Mouse (Mus musculus): ENCODE data around the gene Olfr889. TPM values are rescaled to one million over a fixed set of nuclear protein-coding genes. Genes with fewer than 3 reads are reported as not detected.
"Not testable (repeated sequence)": the region's sequence is repeated elsewhere in the genome, so short reads cannot be mapped to it uniquely, and the experiment has no call there.

Gene Olfr889
- not detected in 2 replicates for polyA plus RNA-seq (2012; rRNA removed)

DNA sequence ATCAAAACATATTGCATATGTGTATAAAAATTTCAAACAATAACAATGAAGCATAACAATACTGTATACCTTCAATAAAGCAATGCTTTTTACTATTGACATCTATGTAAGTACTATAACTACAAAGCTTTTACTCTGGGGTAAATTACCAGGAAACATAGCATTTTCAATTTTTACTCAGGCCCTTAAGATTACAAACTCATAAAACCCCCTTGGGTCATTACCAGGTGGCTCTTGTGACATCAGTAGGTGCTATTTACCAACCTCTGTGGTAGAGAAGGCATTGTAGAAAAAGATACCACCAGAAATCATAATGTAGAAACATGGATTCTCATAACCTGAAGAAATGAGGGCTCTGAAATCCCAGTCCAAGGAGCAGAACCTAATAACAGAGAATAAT, at the start of gene Olfr889:
Gene Olfr889, plus strand, starts transcription at position 301 of the 400 bp plus-strand sequence.
- H3K36me3 ChIP-seq (ENCODE audit: control insufficient read depth, insufficient read depth, low read length) = no peaks in the 10 kb centered on the region
- no peak within 1 kb of the TSS for H3K27ac ChIP-seq (ENCODE audit: control insufficient read depth, insufficient read depth, low read depth, low read length)
- TF ChIP-seq CTCF (IDR thresholded peaks at IDR 0.05; ENCODE audit: control insufficient read depth, insufficient read depth, insufficient replicate concordance, low read depth, low read length) (no peak), POLR2A (IDR thresholded peaks at IDR 0.05; ENCODE audit: control insufficient read depth, low read depth, low read length) (no peak)
- no peaks in the 10 kb centered on the region for H3K4me1 ChIP-seq (ENCODE audit: control insufficient read depth, insufficient read depth, low read length)
- H3K4me3 ChIP-seq (ENCODE audit: control insufficient read depth, low read depth, low read length) = no peak within 1 kb of the TSS
- H3K27me3 ChIP-seq (ENCODE audit: control insufficient read depth, insufficient read depth, low read length) = no peaks in the 10 kb centered on the region

DNA sequence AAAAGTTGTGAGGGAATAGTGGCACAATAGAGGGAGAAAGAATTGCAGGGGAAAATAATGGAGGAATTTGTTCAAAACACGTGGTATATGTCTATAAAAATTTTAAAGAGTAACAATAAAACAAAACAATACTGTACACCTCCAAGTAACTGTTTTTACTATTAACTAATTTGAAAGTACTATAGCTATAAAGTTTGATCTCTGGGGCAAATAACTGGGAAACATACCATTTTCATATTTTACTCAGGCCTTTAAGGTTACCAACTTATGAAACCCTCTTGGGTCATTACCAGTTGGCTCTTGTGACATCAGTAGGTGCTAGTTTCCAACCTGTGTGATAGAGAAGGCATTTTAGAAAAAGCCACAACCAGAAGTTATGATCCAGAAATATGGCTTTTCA, 31.2 kb upstream of the Olfr889 start, which contains the start of gene Olfr887:
Gene Olfr887, plus strand, starts transcription at position 301 of the 400 bp plus-strand sequence.
- Histone ChIP-seq H3K36me3 (ENCODE audit: control insufficient read depth, insufficient read depth, low read length) (no peaks in the 10 kb centered on the region), H3K27ac (ENCODE audit: control insufficient read depth, insufficient read depth, low read depth, low read length) (no peak within 1 kb of the TSS), H3K4me1 (ENCODE audit: control insufficient read depth, insufficient read depth, low read length) (no peaks in the 10 kb centered on the region), H3K4me3 (ENCODE audit: control insufficient read depth, low read depth, low read length) (no peak within 1 kb of the TSS), H3K27me3 (ENCODE audit: control insufficient read depth, insufficient read depth, low read length) (no peaks in the 10 kb centered on the region)
- TF ChIP-seq CTCF (IDR thresholded peaks at IDR 0.05; ENCODE audit: control insufficient read depth, insufficient read depth, insufficient replicate concordance, low read depth, low read length) (no peak), POLR2A (IDR thresholded peaks at IDR 0.05; ENCODE audit: control insufficient read depth, low read depth, low read length) (no peak)

DNA sequence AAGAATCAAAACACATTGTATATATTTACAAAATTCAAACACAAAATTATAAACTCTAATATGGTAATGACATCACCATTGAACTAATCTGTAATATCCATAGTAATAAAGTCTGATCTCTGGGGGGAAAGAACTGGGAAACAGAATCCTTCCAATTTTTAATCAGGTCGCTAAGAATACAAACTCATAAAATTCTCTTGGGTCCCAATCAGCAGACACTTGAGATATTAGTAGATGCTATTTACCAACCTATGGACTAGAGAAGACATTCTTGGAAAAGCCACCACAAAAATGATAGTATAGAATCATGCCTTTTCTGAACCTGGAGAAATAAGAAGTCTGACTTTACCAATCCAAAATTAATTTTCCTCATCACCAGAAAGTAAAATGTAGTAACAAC, 7.2 kb upstream of the Olfr889 start, which contains the start of gene Olfr888:
Gene Olfr888, plus strand, starts transcription at position 301 of the 400 bp plus-strand sequence.
- Histone ChIP-seq H3K27ac (ENCODE audit: control insufficient read depth, insufficient read depth, low read depth, low read length) (no peak within 1 kb of the TSS), H3K4me1 (ENCODE audit: control insufficient read depth, insufficient read depth, low read length) (no peaks in the 10 kb centered on the region), H3K36me3 (ENCODE audit: control insufficient read depth, insufficient read depth, low read length) (no peaks in the 10 kb centered on the region), H3K27me3 (ENCODE audit: control insufficient read depth, insufficient read depth, low read length) (no peaks in the 10 kb centered on the region), H3K4me3 (ENCODE audit: control insufficient read depth, low read depth, low read length) (no peak within 1 kb of the TSS)
- TF ChIP-seq POLR2A (IDR thresholded peaks at IDR 0.05; ENCODE audit: control insufficient read depth, low read depth, low read length) (no peak), CTCF (IDR thresholded peaks at IDR 0.05; ENCODE audit: control insufficient read depth, insufficient read depth, insufficient replicate concordance, low read depth, low read length) (no peak)

- Histone ChIP-seq H3K27ac (ENCODE audit: control insufficient read depth, insufficient read depth, low read depth, low read length) (no peak within 1 kb of the TSS), H3K36me3 (ENCODE audit: control insufficient read depth, insufficient read depth, low read length) (no peaks in the 10 kb centered on the region), H3K4me3 (ENCODE audit: control insufficient read depth, low read depth, low read length) (no peak within 1 kb of the TSS), H3K4me1 (ENCODE audit: control insufficient read depth, insufficient read depth, low read length) (no peaks in the 10 kb centered on the region), H3K27me3 (ENCODE audit: control insufficient read depth, insufficient read depth, low read length) (no peaks in the 10 kb centered on the region)
- TF ChIP-seq POLR2A (IDR thresholded peaks at IDR 0.05; ENCODE audit: control insufficient read depth, low read depth, low read length) = no peak
- TF ChIP-seq CTCF (IDR thresholded peaks at IDR 0.05; ENCODE audit: control insufficient read depth, insufficient read depth, insufficient replicate concordance, low read depth, low read length) = no peak
Observed at GRCm38 (mm10) chr9:38142217-38142616, 27.2 kb downstream of the Olfr889 start, which contains the start of gene Olfr890. Gene Olfr890 (plus strand): TSS chr9:38142517.

- H3K27me3 ChIP-seq (ENCODE audit: control insufficient read depth, insufficient read depth, low read length); H3K36me3 ChIP-seq (ENCODE audit: control insufficient read depth, insufficient read depth, low read length); H3K4me1 ChIP-seq (ENCODE audit: control insufficient read depth, insufficient read depth, low read length): not testable (repeated sequence)
Observed at GRCm38 (mm10) chr9:38168341-38168740, 53.3 kb downstream of the Olfr889 start.

More at GRCm38 (mm10) chr9:38168341-38168740, 53.3 kb downstream of the Olfr889 start:
- H3K27ac ChIP-seq (ENCODE audit: control insufficient read depth, insufficient read depth, low read depth, low read length); H3K4me3 ChIP-seq (ENCODE audit: control insufficient read depth, low read depth, low read length): not testable (repeated sequence)

Other genes with a start within 250 kb of the Olfr889 start
- gene Olfr145, start 218.5 kb upstream of the Olfr889 start, polyA plus RNA-seq (2012; rRNA removed) = not detected in 2 replicates
- gene Olfr878, start 197.4 kb upstream of the Olfr889 start, polyA plus RNA-seq (2012; rRNA removed) = not detected in 2 replicates
- not detected in 2 replicates for gene Olfr881, start 123.4 kb upstream of the Olfr889 start, polyA plus RNA-seq (2012; rRNA removed)
- not detected in 2 replicates for gene Olfr883, start 89.4 kb upstream of the Olfr889 start, polyA plus RNA-seq (2012; rRNA removed)
- gene Olfr884, start 68.6 kb upstream of the Olfr889 start, polyA plus RNA-seq (2012; rRNA removed) = not detected in 2 replicates
- not detected in 2 replicates for gene Olfr885, start 53.9 kb upstream of the Olfr889 start, polyA plus RNA-seq (2012; rRNA removed)
- gene Olfr887, start 31.1 kb upstream of the Olfr889 start, polyA plus RNA-seq (2012; rRNA removed) = not detected in 2 replicates
- gene Olfr888, start 7.1 kb upstream of the Olfr889 start, polyA plus RNA-seq (2012; rRNA removed) = not detected in 2 replicates
- not detected in 2 replicates for gene Olfr890, start 27.3 kb downstream of the Olfr889 start, polyA plus RNA-seq (2012; rRNA removed)
- not detected in 2 replicates for gene Olfr891, start 65.6 kb downstream of the Olfr889 start, polyA plus RNA-seq (2012; rRNA removed)
- gene Olfr893, start 93.2 kb downstream of the Olfr889 start, polyA plus RNA-seq (2012; rRNA removed) = 0.09 TPM in 1 of 2 replicates, not detected in the other
- not detected in 2 replicates for gene Olfr894, start 102.9 kb downstream of the Olfr889 start, polyA plus RNA-seq (2012; rRNA removed)
- not detected in 2 replicates for gene Olfr143, start 137.6 kb downstream of the Olfr889 start, polyA plus RNA-seq (2012; rRNA removed)
- not detected in 2 replicates for gene Olfr895, start 152.7 kb downstream of the Olfr889 start, polyA plus RNA-seq (2012; rRNA removed)
- gene Olfr896-ps1, start 175.9 kb downstream of the Olfr889 start, polyA plus RNA-seq (2012; rRNA removed) = 0.16 and 0.18 TPM in 2 replicates
- 0.04 and 0.12 TPM in 2 replicates for gene Olfr25, start 213.9 kb downstream of the Olfr889 start, polyA plus RNA-seq (2012; rRNA removed)
- gene Olfr898, start 233.2 kb downstream of the Olfr889 start, polyA plus RNA-seq (2012; rRNA removed) = 0.25 TPM in 1 of 2 replicates, not detected in the other

Data from testis, adult 2 months (tissue).